Mouse (Mus musculus) midbrain, embryonic 10.5 days (tissue): ENCODE data around the gene Sav1. TPM values are rescaled to one million over a fixed set of nuclear protein-coding genes. Genes with fewer than 3 reads are reported as not detected.

Source experiments
- DNase-seq: peaks from one replicate; pipeline ENCODE4 v3.0.0-alpha.2; 2017; ENCODE audit warnings: low spot score
- H3K27ac ChIP-seq: fragments of 300-500 bp; sonication (generic); replicated peaks from 2 replicates; pipeline ENCODE4 v1.5.1; 2016; ENCODE audit warnings: mild to moderate bottlenecking
- H3K27me3 ChIP-seq: fragments of 300-500 bp; sonication (generic); 2 replicates; pipeline ENCODE4 v1.6.1; 2016; ENCODE audit warnings: low read depth, mild to moderate bottlenecking; ENCODE audit not compliant: poor library complexity, severe bottlenecking
- H3K36me3 ChIP-seq: fragments of 300-500 bp; sonication (generic); 2 replicates; pipeline ENCODE4 v1.6.1; 2016; ENCODE audit warnings: mild to moderate bottlenecking, moderate library complexity
- H3K4me1 ChIP-seq: fragments of 300-500 bp; sonication (generic); 2 replicates; pipeline ENCODE4 v1.6.1; 2016
- H3K4me3 ChIP-seq: fragments of 300-500 bp; sonication (generic); 2 replicates; pipeline ENCODE4 v1.5.1; 2016; ENCODE audit warnings: mild to moderate bottlenecking, moderate library complexity
- H3K9me3 ChIP-seq: fragments of 300-500 bp; sonication (generic); replicated peaks from 2 replicates; pipeline ENCODE4 v1.6.1; 2016; ENCODE audit warnings: mild to moderate bottlenecking
- WGBS: fragments of 180-500 bp; shearing (Covaris S2); methylation state at CpG from one replicate; pipeline ENCODE4 v1.1.7; 2016; 5-methylcytosine and 5-hydroxymethylcytosine counted together
- polyA plus RNA-seq: library from polyadenylated mRNA; unstranded; fragments of >200 nt; fragmentation: Nextera tagmentation; extraction: Ambion mirVana; gene quantifications from 2 replicates; pipeline ENCODE4 v1.2.1, GENCODE M21; 2016

The Sav1 gene
- polyA plus RNA-seq, 1 experiment from 2014 or later, result 2.4 TPM

GRCm38 (mm10) chr12:69982874-69983273 is 3.9 kb downstream of the Sav1 start:
- Histone ChIP-seq H3K9me3 (no peaks in the 10 kb centered on the region), H3K36me3 (peaks cover 64% of the 10 kb centered on the region), H3K27me3 (no peaks in the 10 kb centered on the region), H3K4me3 (no peak overlapping the region), H3K27ac (no peak overlapping the region), H3K4me1 (peaks cover 20% of the 10 kb centered on the region)
- no peak for DNase-seq
- WGBS, result 75% methylated on average over 5 of the region's 5 CpGs

- DNase-seq, result no peak
- WGBS, result 86% methylated on average over 9 of the region's 9 CpGs
- H3K36me3 ChIP-seq, result peaks cover 87% of the 10 kb centered on the region
- no peak overlapping the region for H3K27ac ChIP-seq
- H3K9me3 ChIP-seq, result no peaks in the 10 kb centered on the region
- H3K4me3 ChIP-seq, result no peak overlapping the region
- no peaks in the 10 kb centered on the region for H3K27me3 ChIP-seq
- H3K4me1 ChIP-seq, result no peaks in the 10 kb centered on the region
These were observed 9.3 kb downstream of the Sav1 start for GRCm38 (mm10) chr12:69977376-69977998.

- H3K36me3 ChIP-seq, result peaks cover 87% of the 10 kb centered on the region
- no peak for DNase-seq
- no peak overlapping the region for H3K27ac ChIP-seq
- no peaks in the 10 kb centered on the region for H3K4me1 ChIP-seq
- H3K27me3 ChIP-seq, result no peaks in the 10 kb centered on the region
- WGBS, result 90% methylated on average over 6 of the region's 6 CpGs
- H3K9me3 ChIP-seq, result no peaks in the 10 kb centered on the region
- no peak overlapping the region for H3K4me3 ChIP-seq
These were observed 10.1 kb downstream of the Sav1 start for GRCm38 (mm10) chr12:69976688-69977087.

GRCm38 (mm10) chr12:69973666-69974065 is 13.1 kb downstream of the Sav1 start:
- Histone ChIP-seq H3K27me3 (no peaks in the 10 kb centered on the region), H3K36me3 (peaks cover 87% of the 10 kb centered on the region)
- DNase-seq, result no peak

GRCm38 (mm10) chr12:69968154-69968553 is 18.6 kb downstream of the Sav1 start:
- peaks cover 100% of the 10 kb centered on the region for H3K36me3 ChIP-seq
- 81% methylated on average over 5 of the region's 5 CpGs for WGBS
- DNase-seq, result no peak
- no peak overlapping the region for H3K27ac ChIP-seq
- H3K27me3 ChIP-seq, result no peaks in the 10 kb centered on the region
- H3K4me3 ChIP-seq, result no peak overlapping the region
- H3K9me3 ChIP-seq, result no peaks in the 10 kb centered on the region
- H3K4me1 ChIP-seq, result no peaks in the 10 kb centered on the region

More at GRCm38 (mm10) chr12:69973666-69974065, 13.1 kb downstream of the Sav1 start:
- Histone ChIP-seq H3K4me1 (no peaks in the 10 kb centered on the region), H3K9me3 (no peaks in the 10 kb centered on the region), H3K27ac (no peak overlapping the region), H3K4me3 (no peak overlapping the region)

- WGBS, result 92% methylated on average over 6 of the region's 6 CpGs
- no peaks in the 10 kb centered on the region for H3K27me3 ChIP-seq
- no peak for DNase-seq
- no peak overlapping the region for H3K4me3 ChIP-seq
- H3K9me3 ChIP-seq, result no peaks in the 10 kb centered on the region
- H3K4me1 ChIP-seq, result no peaks in the 10 kb centered on the region
- H3K36me3 ChIP-seq, result peaks cover 100% of the 10 kb centered on the region
- no peak overlapping the region for H3K27ac ChIP-seq
These were observed 19.7 kb downstream of the Sav1 start for GRCm38 (mm10) chr12:69967112-69967511.

GRCm38 (mm10) chr12:69966071-69966470 is 20.7 kb downstream of the Sav1 start:
- H3K27me3 ChIP-seq, result no peaks in the 10 kb centered on the region
- no peaks in the 10 kb centered on the region for H3K9me3 ChIP-seq
- WGBS, result 93% methylated on average over 5 of the region's 5 CpGs
- peaks cover 100% of the 10 kb centered on the region for H3K36me3 ChIP-seq
- no peak for DNase-seq
- H3K4me1 ChIP-seq, result no peaks in the 10 kb centered on the region
- no peak overlapping the region for H3K4me3 ChIP-seq
- H3K27ac ChIP-seq, result no peak overlapping the region

- H3K36me3 ChIP-seq, result peaks cover 99% of the 10 kb centered on the region
- H3K4me1 ChIP-seq, result no peaks in the 10 kb centered on the region
- WGBS, result 92% methylated on average over 3 of the region's 3 CpGs
- no peak for DNase-seq
- no peak overlapping the region for H3K4me3 ChIP-seq
- no peaks in the 10 kb centered on the region for H3K9me3 ChIP-seq
- no peak overlapping the region for H3K27ac ChIP-seq
- no peaks in the 10 kb centered on the region for H3K27me3 ChIP-seq
These were observed 21.2 kb downstream of the Sav1 start for GRCm38 (mm10) chr12:69965644-69966043.

GRCm38 (mm10) chr12:69963141-69963540 is 23.7 kb downstream of the Sav1 start:
- DNase-seq, result no peak
- H3K27me3 ChIP-seq, result no peaks in the 10 kb centered on the region
- no peak overlapping the region for H3K27ac ChIP-seq
- H3K4me3 ChIP-seq, result no peak overlapping the region
- 93% methylated on average over 6 of the region's 6 CpGs for WGBS
- no peaks in the 10 kb centered on the region for H3K9me3 ChIP-seq
- H3K36me3 ChIP-seq, result peaks cover 90% of the 10 kb centered on the region
- no peaks in the 10 kb centered on the region for H3K4me1 ChIP-seq

GRCm38 (mm10) chr12:69962468-69962867 is 24.3 kb downstream of the Sav1 start:
- whole genome bisulfite sequencing, result 70% methylated on average over 4 of the region's 4 CpGs
- H3K27me3 ChIP-seq, result no peaks in the 10 kb centered on the region
- no peak overlapping the region for H3K27ac ChIP-seq
- H3K36me3 ChIP-seq, result peaks cover 86% of the 10 kb centered on the region
- no peaks in the 10 kb centered on the region for H3K9me3 ChIP-seq
- H3K4me1 ChIP-seq, result no peaks in the 10 kb centered on the region
- peak; percentile 39 for DNase-seq
- H3K4me3 ChIP-seq, result no peak overlapping the region

- WGBS, result 97% methylated on average over 2 of the region's 2 CpGs
These were observed 29.4 kb downstream of the Sav1 start for GRCm38 (mm10) chr12:69957378-69957777.

GRCm38 (mm10) chr12:69947502-69947901 is 39.3 kb downstream of the Sav1 start:
- no peaks in the 10 kb centered on the region for H3K27me3 ChIP-seq
- H3K4me1 ChIP-seq, result no peaks in the 10 kb centered on the region
- H3K9me3 ChIP-seq, result no peaks in the 10 kb centered on the region
- DNase-seq, result no peak
- no peaks in the 10 kb centered on the region for H3K36me3 ChIP-seq
- no peak overlapping the region for H3K27ac ChIP-seq
- WGBS, result 80% methylated on average over 3 of the region's 3 CpGs
- no peak overlapping the region for H3K4me3 ChIP-seq

More at GRCm38 (mm10) chr12:69957378-69957777, 29.4 kb downstream of the Sav1 start:
- no peak overlapping the region for H3K27ac ChIP-seq
- no peaks in the 10 kb centered on the region for H3K9me3 ChIP-seq
- H3K36me3 ChIP-seq, result peaks cover 48% of the 10 kb centered on the region
- no peaks in the 10 kb centered on the region for H3K4me1 ChIP-seq
- H3K4me3 ChIP-seq, result no peak overlapping the region
- no peak for DNase-seq
- no peaks in the 10 kb centered on the region for H3K27me3 ChIP-seq

GRCm38 (mm10) chr12:69945861-69946260 is 40.9 kb downstream of the Sav1 start:
- DNase-seq, result no peak
- Histone ChIP-seq H3K4me3 (no peak overlapping the region), H3K27me3 (no peaks in the 10 kb centered on the region), H3K9me3 (no peaks in the 10 kb centered on the region), H3K27ac (no peak overlapping the region), H3K4me1 (no peaks in the 10 kb centered on the region), H3K36me3 (no peaks in the 10 kb centered on the region)
- 92% methylated on average over 5 of the region's 5 CpGs for WGBS
